Mouse (Mus musculus) G1E (cell line): ENCODE results near the gene Gimap8. TPM values are rescaled to one million over a fixed set of nuclear protein-coding genes. Genes with fewer than 3 reads are reported as not detected.

Experiments used
- ATAC-seq: 2 replicates; pipeline ENCODE4 v1.8.0; 2016; ENCODE audit warnings: mild to moderate bottlenecking; ENCODE audit not compliant: insufficient number of reproducible peaks, poor library complexity, low FRiP score, severe bottlenecking; ENCODE audit errors: extremely low read depth
- DNase-seq: peaks from one replicate; pipeline ENCODE4 v3.0.0; 2012; ENCODE audit warnings: low spot score
- H3K27me3 ChIP-seq: 2 replicates; pipeline ENCODE4 v1.6.1; 2012; ENCODE audit warnings: mild to moderate bottlenecking, low read length, inconsistent platforms; ENCODE audit not compliant: insufficient read depth
- H3K36me3 ChIP-seq: replicated peaks from 2 replicates; pipeline ENCODE3; 2012; ENCODE audit warnings: mild to moderate bottlenecking, inconsistent platforms
- H3K4me1 ChIP-seq: 2 replicates; pipeline ENCODE4 v1.6.1; 2012; ENCODE audit warnings: low read depth, low read length, inconsistent platforms, mixed read lengths; ENCODE audit not compliant: insufficient read depth
- H3K4me3 ChIP-seq: 2 replicates; pipeline ENCODE4 v1.5.1; 2012; ENCODE audit warnings: low read depth, mild to moderate bottlenecking, inconsistent platforms, low read length, moderate library complexity, mixed read lengths
- H3K9me3 ChIP-seq: replicated peaks from 2 replicates; pipeline ENCODE4 v1.6.1; 2012; ENCODE audit warnings: inconsistent platforms
- CTCF ChIP-seq: IDR thresholded peaks from 2 replicates; pipeline ENCODE4 v1.5.1; 2012; ENCODE audit warnings: low read depth, low read length, inconsistent platforms, mixed read lengths
- GATA1 ChIP-seq: IDR thresholded peaks from 2 replicates; pipeline ENCODE4 v1.6.1; 2012; ENCODE audit warnings: borderline replicate concordance, low read length, inconsistent platforms, mixed read lengths
- GATA2 ChIP-seq: IDR thresholded peaks from 2 replicates; pipeline ENCODE4 v1.6.1; 2012; ENCODE audit warnings: low read depth, low read length, inconsistent platforms, borderline replicate concordance
- POLR2AphosphoS5 ChIP-seq: IDR thresholded peaks from 2 replicates; pipeline ENCODE4 v1.6.1; 2012; ENCODE audit warnings: low read depth, low read length, inconsistent platforms; ENCODE audit not compliant: insufficient replicate concordance
- TAL1 ChIP-seq: conservative IDR thresholded peaks from 2 replicates; pipeline ENCODE4 v1.6.1; 2012; ENCODE audit warnings: low read depth, low read length, inconsistent platforms, mixed read lengths
- polyA plus RNA-seq: library from polyadenylated mRNA; stranded (reverse); fragments of >175 nt; gene quantifications from 2 replicates; pipeline ENCODE4 v1.2.3, GENCODE M21; 2012
- total RNA-seq, 2 experiments: library from RNA; stranded (forward) in 1 of 2; stranded (reverse) in 1 of 2; fragments of 200-1000 nt in 1 of 2; fragments of >200 nt in 1 of 2; fragmentation: Nextera tagmentation in 1 of 2; gene quantifications; 2 replicates each; pipeline ENCODE4 v1.2.3; 2014 to 2017

Gene Gimap8
- total and polyA plus RNA-seq, 3 experiments, result 0.05 TPM; not detected in 2

DNA sequence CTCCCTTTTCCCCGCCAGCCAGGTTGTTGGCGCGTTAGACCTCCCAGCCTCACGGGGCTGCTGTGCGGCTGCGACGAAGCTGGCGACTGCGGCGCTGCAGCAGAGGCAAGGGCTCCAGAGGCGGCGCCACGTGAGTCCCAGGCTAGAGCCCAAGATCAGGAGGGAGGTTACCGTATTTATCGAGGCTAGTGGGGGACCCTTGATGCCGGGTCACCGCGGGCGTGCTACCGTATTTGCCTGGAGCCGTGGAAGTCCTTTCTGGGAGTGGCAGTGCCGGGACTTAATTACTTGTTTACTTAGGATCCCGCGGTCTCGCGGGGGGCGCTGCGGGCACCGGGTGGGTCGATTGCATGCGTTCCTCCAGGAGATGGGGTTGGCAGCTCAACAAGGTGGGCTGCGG lies 20.1 kb upstream of the Gimap8 start:
- Histone ChIP-seq H3K36me3 (no peaks in the 10 kb centered on the region), H3K4me3 (no peak overlapping the region), H3K27me3 (peaks cover 3% of the 10 kb centered on the region; the same call in 1 of the 2 replicates), H3K9me3 (no peaks in the 10 kb centered on the region), H3K4me1 (no peaks in the 10 kb centered on the region)
- ATAC-seq (no peak), DNase-seq (no peak)
- TF ChIP-seq CTCF (no peak), GATA1 (no peak), POLR2AphosphoS5 (no peak), GATA2 (no peak), TAL1 (no peak)

DNA sequence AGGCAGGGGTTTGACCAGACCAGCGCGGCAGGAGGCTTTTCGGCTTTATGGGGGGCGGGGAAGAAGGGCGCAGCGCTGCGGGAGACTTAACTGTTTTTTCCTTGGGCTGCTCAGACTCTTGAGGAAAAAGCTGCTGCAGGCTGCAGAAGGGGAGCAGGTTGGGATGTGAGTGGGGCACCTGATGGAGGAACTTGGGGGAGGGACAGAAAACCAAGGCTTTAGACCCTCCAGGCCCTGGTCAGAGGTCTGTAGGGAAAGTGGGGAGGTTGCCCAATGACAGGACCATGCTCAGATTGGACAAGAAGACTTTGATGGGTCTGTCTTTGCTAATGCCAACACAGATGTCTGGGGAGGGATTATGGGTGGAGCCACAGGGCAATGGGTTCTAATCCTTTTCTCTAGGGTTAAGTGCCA lies 19.5 kb upstream of the Gimap8 start:
- peaks cover 3% of the 10 kb centered on the region; the same call in 1 of the 2 replicates for H3K27me3 ChIP-seq
- ATAC-seq, result no peak
- H3K4me3 ChIP-seq, result no peak overlapping the region

DNA sequence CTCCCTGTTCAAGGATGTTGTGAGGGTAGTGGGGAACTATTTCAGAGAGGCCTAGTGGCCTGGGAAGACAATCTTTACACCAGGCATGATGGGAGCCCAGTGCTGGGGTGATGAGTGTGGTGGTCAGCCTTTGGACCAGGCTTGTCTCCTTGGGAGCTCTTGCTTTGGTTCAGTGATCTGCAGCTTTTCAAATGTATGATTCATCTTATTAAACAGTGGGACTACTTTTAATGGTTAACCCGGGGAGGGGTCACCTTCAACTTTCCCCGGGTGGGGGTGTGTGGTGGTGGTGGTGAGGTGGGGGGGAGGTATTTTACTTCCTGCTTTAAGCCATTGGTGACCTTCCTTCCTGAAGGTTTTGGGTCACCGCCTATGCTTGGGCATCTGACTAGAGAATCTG lies 18.7 kb upstream of the Gimap8 start:
- ATAC-seq, result no peak
- Histone ChIP-seq H3K4me3 (no peak overlapping the region), H3K36me3 (no peaks in the 10 kb centered on the region), H3K27me3 (peaks cover 3% of the 10 kb centered on the region; the same call in 1 of the 2 replicates), H3K9me3 (no peaks in the 10 kb centered on the region), H3K4me1 (no peaks in the 10 kb centered on the region)
- TF ChIP-seq CTCF (no peak), GATA2 (no peak), POLR2AphosphoS5 (no peak), TAL1 (no peak), GATA1 (no peak)
- no peak for DNase-seq

More for the DNA sequence above, 19.5 kb upstream of the Gimap8 start:
- no peak for DNase-seq
- Histone ChIP-seq H3K9me3 (no peaks in the 10 kb centered on the region), H3K36me3 (no peaks in the 10 kb centered on the region), H3K4me1 (no peaks in the 10 kb centered on the region)
- TF ChIP-seq GATA2 (no peak), TAL1 (no peak), POLR2AphosphoS5 (no peak), GATA1 (no peak), CTCF (no peak)

DNA sequence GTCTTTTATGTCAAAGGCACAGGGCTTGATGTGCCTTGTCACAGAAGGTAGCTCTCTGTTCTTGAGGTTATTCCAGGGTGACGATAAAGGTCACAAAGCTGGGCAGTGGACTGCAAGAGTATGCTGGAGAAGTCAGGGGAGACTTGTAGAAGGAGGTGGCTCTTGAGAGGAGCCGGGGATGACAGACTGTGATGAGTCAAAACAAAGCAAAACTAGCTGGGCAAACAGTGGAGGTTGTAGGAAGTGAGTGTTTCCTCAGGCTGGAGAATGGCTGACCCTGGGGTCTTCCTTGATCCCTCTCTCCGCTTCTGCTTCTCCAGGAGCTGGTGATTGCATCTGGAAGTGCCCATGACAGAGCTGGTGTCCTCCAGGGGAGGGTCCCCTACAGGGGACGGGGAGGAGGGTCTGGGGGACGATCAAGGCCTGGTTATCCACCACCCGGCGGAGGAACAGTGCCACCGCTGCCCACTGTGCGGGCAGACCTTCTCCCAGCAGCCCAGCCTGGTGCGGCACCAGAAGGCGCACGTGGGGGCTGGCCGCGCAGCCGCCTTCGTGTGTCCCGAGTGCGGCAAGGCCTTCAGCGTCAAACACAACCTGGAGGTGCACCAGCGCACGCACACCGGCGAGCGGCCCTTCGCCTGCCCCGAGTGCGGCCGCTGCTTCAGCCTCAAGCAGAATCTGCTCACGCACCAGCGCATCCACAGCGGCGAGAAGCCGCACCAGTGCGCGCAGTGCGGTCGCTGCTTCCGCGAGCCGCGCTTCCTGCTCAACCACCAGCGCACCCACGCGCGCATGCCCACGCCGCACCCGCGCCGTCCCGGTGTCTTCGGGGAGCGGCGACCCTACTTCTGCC lies 18.0 kb upstream of the Gimap8 start:
- TF ChIP-seq CTCF (no peak), POLR2AphosphoS5 (no peak), GATA1 (no peak), GATA2 (no peak), TAL1 (no peak)
- no peaks in the 10 kb centered on the region for H3K4me1 ChIP-seq
- ATAC-seq (no peak), DNase-seq (no peak)
- H3K36me3 ChIP-seq, result no peaks in the 10 kb centered on the region
- H3K4me3 ChIP-seq, result no peak overlapping the region
- peaks cover 3% of the 10 kb centered on the region; the same call in 1 of the 2 replicates for H3K27me3 ChIP-seq
- H3K9me3 ChIP-seq, result no peaks in the 10 kb centered on the region

DNA sequence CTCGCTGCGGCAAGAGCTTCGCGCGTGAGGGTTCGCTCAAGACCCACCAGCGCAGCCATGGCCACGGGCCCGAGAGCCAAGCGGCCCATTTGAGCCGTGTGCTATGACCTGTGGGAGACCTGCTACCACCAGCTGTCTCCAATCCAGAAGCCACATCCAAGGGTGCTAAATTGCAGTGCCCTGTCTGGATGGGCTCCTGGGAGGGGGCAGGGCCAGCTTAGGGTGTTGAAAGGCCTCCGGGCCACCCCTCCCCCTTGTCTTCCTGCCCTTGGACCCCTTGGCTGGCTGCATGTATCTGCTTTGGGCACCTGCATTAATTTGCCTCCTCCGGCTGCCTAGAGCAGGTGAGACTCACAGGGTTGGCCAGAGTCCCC lies 17.4 kb upstream of the Gimap8 start:
- no peaks in the 10 kb centered on the region for H3K4me1 ChIP-seq

DNA sequence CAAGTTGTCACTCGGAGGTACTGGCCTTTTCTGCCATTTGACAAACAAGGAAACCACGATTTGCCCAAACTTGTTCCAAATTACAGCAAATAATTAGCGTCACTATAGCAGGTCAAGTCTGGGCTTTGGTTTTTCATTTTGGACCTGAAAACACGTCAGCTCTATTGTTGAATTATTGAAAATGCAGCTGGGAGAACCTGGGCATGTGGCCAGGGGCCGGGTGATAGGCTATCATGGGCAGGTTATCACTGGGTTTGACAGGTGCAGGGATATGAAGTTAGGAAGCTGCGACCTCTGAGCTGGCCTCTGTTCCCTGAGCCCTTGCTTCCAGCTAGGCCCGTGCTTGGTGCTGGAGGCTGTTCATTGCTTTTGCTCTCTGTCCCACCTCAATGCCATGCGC lies 16.2 kb upstream of the Gimap8 start:
- DNase-seq (no peak), ATAC-seq (no peak)
- Histone ChIP-seq H3K4me1 (no peaks in the 10 kb centered on the region), H3K36me3 (no peaks in the 10 kb centered on the region), H3K27me3 (peaks cover 3% of the 10 kb centered on the region; the same call in 1 of the 2 replicates), H3K9me3 (no peaks in the 10 kb centered on the region), H3K4me3 (no peak overlapping the region)
- TF ChIP-seq GATA1 (no peak), TAL1 (no peak), CTCF (no peak), GATA2 (no peak), POLR2AphosphoS5 (no peak)

More for the DNA sequence above, 17.4 kb upstream of the Gimap8 start:
- ATAC-seq (no peak), DNase-seq (no peak)
- Histone ChIP-seq H3K27me3 (peaks cover 3% of the 10 kb centered on the region; the same call in 1 of the 2 replicates), H3K4me3 (no peak overlapping the region), H3K36me3 (no peaks in the 10 kb centered on the region), H3K9me3 (no peaks in the 10 kb centered on the region)
- TF ChIP-seq POLR2AphosphoS5 (no peak), CTCF (no peak), GATA1 (no peak), TAL1 (no peak), GATA2 (no peak)
